Mouse (Mus musculus) cerebellum, adult (tissue): ENCODE measurements at regions not wholly inside any gene's neighbourhood (a gene's known extent, or its start where the extent isn't known, plus 50 kb on each side); places are given as distances from the start of the nearest gene placed in this dataset.

Experiments used
- ATAC-seq: cut with Nextera tagmentation; 2 replicates; pipeline ENCODE4 v1.9.2; 2017; ENCODE audit warnings: mild to moderate bottlenecking, moderate library complexity, mixed read lengths; ENCODE audit not compliant: insufficient number of reproducible peaks, low FRiP score, low TSS enrichment

DNA sequence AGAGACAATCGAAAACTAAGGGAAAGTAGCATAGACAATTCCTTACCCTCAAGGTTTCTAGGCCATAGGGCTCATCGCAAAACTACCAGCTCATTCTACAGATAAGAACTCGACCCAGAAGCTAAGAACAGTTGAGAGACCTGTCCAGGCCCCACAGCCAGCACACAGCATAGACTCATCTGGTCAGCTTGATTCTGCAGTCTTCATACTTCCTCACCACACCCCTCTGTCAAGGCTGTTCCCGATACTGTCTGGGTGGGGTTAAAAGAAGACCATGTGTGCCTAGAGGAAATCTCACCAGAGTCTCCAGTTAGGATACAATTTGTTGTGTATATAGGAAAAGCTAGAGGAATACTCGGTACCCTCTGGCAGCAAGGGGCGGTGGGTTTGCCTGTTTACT lies 91.0 kb upstream of the Cpeb4 start:
- ATAC-seq: no peak

DNA sequence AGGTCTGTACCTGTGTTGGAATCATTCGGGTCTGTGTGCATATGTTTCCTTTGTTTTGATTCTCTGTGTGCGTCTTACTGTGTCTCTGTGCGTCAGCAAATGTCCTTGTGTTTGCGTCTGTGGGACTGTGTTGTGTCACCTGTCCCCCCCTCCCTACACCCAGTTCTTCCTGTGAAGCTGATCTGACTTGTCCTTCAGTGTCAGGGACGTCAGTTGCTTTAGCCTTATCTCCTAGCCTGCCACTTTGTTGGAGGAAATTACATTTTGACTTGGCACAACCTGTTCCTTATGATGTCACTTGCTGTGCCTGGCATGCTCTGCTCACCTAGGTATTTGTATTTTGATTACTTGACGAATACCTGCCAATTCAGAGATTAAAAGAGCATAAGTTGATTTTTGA lies 90.4 kb upstream of the Cpeb4 start:
- no peak for ATAC-seq

DNA sequence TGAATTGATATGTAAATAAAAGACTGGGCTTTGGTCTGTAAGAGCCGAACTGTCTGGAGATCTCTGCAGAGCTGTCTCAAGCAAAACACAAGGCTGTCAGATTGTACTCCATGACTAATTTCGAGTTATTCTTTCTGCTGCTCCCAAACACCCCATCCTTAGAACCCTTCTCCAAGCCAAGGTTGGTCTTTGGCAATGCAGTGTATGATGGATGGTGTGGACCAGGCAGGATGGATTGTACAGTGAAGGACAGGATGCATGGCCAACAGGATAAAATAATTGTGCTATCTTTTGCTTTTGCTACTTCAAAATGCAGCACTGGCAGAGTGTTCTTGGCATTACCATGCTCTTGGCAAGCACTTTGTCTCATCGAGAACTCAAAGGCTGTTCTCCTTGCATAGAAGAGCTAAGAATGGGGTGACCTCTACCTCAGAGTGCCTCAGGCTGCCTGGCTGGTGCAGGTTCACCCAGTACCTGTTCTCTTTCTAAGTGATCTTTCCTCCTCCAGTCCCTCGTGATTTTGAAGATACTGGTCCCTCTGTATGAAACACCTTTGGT lies 88.4 kb upstream of the Cpeb4 start:
- no peak for ATAC-seq

DNA sequence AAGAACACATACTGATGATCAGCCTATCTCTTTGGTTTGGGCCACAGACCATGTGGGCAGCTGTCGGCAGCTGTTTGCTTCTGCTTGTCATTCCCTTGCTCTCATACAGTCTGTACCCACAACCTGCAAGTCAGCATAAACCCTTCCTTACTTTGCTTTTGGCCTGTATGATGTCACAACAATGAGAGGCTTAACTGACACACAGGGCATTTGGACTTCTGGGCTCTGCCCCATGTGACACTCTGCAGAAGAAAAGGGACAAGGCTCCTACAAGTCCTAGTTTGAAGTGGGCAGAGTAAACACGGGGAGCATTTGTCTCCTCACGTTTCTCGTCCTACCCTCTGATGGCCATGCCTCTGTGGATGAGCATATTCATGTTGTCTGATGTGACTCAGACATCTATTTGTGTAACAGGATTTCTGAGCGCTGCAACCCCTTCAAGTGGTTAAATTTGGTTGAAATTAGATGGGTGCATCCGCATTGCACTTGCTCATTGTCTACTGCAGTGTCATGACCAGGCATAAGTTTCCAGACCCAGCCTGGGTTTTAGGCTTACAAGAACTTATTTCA lies 87.6 kb upstream of the Cpeb4 start:
- no peak for ATAC-seq

DNA sequence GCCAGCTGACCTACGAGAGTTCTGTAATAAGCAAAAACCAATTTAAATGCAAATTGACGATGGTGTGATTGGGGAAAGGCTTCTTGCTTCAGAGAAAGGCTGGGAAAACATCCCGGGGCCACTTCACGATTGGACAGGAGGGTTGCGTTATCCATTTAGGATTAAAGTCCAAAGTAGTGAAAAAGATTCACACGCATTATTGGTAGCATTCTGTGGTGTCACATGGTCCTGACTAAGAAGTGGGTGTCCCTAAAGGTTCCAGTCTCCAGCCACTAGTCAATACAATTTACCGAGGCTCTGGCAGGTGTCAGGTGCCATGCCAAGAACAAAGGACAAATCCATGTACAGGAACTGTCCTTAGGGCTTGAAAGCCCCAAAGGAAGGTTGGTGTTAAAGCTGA lies 86.9 kb upstream of the Cpeb4 start:
- ATAC-seq: no peak

DNA sequence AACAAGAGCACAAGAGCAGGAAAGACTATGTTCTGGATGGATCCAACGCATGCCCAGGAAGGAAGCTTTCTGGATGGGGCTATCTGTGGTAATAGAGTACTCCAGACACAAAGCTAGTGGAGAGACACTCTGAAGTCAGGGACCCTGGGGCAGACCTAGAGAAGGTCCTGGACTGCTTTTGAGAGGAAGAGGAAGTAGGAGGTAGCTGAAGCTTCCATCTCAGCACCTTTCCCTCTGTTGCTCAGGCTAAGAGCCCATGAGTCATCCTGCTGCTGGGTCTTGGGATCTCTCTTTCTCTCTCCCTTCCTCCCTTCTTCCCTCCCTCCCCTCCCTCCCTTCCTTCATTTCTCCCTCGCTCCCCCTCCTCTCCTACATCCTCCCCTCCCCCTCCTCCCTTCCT lies 84.6 kb upstream of the Cpeb4 start:
- ATAC-seq: no peak

DNA sequence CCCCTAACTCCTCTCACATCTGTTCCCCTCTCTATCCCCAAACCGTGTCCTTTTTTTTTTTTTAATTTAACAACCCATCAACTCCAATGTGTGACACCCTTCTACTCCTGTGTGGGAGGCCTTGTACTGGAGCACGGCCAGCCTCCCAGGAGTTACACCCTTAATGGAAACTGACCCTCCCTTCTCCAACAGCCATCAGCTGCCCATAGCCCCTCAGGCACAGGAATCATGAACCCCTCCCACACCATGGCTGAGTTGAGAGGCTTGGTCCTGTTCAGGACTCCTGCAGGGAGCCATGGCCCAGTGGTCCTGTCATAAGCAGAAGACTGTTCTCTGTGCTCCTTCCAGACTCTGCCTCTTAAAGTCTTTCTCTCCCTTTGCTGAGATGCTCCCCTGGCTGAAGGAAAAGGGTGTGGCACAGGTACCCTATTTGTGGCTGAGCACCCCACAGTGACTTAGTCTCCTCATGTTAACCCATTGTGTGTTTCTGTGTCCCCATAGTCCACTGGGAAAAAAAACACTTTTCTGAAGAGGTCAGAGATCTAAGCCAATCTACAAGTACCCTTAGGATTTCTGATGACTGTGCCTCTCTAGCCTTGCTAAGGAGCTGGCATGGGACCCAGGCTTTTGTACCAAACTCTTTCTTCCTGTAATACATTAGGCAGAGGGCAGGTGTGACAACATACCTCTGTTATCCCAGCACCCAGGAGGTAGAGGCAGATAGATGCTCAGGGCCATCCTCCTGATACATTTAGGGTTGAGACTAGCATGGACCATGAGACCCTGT lies 83.9 kb upstream of the Cpeb4 start:
- ATAC-seq: no peak

DNA sequence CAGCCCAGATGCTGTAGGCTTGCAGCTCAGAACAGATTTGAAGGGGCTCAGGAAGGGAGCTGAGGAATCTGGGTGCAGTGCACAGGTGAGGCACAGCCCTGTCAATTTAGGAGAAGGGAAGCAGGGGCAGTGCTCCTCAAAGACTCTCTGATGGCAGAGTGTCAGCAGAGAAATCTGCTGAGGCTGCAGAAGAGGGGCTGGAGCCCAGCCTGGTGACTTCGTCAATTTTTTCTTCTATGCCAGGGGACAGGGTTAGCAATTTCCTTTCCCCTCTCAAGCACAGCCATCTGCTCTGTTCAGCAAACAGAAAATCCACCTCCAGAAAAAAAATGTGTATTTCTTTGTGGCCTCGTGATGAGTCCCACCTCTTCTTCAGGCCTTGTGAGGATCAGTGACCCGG lies 82.0 kb upstream of the Cpeb4 start:
- peak; percentile 50; the same call in 1 of the 2 replicates for ATAC-seq

DNA sequence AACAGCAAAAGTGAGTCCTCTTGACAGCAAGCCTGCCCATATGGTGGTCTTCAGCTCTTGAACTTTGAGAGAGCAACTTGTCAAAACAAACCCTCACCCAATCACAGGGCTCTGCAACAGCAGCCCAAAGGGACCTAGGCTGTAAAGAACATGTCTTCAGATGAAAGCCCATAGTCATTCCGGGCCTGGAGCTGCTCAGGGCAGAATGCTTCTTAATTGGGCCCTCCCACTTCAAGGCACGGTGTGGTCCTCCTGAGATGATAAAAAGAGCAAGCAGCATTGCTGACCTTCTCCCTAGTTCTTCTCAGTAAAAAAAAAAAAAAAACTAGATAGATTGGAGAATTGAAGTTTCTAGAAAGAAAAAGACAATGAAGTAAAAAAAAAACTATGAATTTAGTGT lies 80.7 kb upstream of the Cpeb4 start:
- no peak for ATAC-seq

DNA sequence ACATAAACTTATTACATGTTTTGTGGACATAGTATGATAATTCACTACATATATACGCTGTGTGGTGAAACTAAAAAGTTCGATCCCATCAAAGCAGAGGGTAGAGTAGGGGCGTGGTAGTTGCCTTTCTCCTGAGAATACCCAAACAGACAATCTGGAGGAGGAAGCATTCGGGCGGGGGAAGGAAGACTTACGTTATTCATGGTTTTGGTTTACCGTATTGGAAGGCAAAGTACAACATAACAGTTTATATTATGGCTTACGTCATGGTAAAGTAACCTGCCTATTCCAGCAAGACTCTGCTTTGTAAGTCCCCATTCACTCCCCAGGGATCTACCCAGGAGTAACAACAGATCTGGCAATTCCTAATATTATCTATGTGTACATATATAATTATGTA lies 76.9 kb upstream of the Cpeb4 start:
- ATAC-seq: no peak

DNA sequence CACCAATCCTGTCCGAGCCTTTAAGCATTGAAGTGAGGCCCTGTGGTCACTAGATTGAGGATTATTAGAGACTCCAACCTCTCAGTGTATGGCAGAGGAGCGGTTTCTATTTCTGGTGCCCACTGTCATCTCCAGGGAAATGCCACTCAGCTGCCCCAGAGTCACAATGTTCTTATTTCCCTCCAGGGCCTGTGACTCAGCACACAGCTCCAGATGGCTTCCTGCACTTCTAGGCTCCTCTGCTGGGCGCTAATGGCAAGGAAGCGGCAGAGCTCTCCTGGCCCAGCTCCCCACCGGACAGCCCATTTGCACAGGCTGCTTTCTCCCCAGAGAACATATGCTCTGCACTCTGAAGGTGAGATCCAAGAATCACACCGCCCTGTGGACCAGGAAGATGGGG lies 75.8 kb upstream of the Cpeb4 start:
- peak; percentile 95 for ATAC-seq

DNA sequence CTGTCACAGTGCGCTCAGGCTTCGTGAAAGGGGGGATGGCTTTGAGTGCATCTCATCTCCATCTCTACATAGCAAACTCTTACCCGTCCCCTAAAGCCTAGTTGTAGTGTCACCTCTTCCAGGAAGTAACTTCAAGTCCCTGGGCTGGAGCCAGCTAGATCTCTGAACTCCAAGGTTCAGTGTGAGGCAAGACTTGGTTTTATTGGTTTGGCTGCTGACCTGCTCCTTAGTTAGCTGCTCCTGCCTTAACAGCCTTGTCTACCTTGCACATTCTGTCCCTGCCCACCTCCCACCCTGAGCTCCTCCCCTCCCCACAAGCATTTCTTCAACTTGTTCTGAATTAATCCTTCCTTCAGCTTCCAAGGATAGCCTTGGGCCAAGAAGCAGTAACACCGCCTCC lies 70.4 kb upstream of the Cpeb4 start:
- no peak for ATAC-seq

DNA sequence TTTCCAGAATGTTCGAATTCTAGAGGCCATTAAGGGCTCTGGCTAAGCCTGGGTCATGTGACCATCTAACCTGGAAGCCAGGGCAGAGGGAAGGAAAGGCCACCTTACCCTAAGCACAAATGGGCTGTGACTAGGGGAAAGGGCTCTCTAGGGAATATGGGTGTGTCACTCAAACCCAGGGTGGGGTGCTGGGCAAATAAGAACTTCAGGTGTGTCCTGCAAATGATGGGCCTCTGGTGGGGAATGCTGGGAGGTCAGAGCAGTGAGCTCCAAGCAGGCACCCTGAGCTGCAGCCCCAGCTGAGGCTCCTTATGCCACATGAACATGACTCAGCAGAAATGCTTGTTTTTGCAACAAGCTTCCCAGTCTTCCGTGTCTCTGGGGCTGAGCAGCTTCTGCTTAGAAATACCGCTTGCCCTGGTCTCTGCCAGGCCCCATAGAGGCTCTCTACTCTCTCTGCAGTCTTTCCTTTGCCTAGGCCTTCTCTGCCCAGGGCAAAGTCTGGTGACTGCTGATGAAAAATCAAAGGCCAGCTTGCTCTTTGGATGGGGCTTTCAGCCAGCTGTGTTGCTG lies 68.6 kb upstream of the Cpeb4 start:
- ATAC-seq: no peak

DNA sequence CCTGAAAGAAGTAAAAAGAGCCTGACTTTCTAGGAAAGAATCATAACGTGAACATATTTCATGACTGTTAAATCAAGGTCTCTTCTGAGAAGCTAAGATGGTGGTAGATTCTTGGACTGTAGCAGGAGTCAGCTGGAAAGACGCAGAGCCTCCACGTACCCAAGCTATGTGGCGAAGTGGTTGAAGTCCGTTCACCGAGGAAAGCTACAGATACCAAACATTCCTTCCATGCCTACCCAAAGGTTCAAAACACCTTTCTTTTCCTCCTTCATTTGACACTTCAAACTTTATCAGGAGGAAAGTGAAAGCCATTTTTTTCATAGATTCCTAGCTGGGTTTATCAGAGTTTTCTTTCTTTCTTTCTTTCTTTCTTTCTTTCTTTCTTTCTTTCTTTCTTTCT lies 67.5 kb upstream of the Cpeb4 start:
- no peak for ATAC-seq

DNA sequence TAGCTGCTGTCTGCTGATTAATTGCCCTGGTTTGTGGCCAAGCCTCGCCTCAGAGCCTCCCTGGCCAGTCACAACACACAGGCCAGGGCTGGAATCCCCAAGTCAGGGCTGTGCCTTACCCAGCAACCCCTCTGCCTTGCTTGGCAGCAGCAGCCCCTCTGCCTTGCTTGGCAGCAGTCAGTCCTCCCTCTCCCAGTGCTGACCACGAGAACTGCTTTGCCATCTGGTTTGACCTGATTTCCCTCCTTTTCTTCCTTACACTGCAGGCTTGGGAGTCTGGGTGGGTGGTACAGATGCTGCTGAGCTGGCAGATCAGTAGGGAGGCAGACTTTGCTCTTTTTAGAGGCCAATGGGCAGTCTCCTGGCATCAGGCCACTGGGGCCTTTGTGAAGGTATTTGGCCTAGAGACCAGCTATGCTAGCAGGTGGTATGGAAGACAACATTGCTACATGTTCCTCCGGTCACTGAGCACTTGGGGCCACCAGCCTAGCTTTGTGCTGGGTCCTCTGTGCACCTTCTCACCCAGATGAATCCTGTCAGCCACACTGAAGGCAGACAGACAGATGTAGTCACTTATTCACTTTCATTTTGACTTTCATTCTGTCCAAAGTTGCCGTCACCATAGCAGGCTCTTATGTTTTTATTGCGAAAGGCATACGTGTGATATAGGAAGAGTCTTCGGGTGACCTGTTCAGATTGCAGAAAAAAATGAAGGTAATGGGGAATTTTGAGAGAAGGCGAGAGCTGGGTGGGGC lies 64.4 kb upstream of the Cpeb4 start:
- peak; percentile 76 for ATAC-seq

DNA sequence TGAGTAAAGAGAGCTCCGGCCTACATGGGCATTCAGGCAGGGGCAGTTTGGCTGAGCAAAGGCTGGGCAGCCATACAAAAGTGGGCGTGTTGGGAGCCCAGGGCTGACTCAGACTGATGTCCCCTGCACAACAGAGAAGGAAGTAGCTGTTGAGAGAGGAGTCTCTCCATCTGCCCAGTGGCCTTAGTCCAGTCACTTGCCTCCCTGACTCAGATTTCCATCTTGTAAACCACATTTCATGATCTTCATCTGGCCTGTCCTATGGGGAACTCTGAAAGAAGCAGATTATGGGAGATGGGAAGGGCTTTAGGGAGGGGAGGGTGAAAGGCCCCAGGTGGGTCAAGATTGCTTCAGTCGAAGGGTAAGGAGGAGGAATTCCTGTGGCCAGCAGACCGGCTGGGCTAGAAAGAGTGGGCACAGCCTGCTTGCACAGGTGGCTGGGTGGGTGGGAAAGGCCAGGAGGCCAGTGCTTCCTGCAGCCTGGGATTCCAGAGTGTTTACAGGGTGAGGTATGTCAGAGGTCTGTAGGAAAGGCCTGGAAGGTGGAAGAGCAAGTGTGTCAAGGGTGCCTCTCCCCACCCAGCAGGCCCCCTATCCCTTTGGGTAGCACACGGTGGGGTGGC lies 63.7 kb upstream of the Cpeb4 start:
- no peak for ATAC-seq

DNA sequence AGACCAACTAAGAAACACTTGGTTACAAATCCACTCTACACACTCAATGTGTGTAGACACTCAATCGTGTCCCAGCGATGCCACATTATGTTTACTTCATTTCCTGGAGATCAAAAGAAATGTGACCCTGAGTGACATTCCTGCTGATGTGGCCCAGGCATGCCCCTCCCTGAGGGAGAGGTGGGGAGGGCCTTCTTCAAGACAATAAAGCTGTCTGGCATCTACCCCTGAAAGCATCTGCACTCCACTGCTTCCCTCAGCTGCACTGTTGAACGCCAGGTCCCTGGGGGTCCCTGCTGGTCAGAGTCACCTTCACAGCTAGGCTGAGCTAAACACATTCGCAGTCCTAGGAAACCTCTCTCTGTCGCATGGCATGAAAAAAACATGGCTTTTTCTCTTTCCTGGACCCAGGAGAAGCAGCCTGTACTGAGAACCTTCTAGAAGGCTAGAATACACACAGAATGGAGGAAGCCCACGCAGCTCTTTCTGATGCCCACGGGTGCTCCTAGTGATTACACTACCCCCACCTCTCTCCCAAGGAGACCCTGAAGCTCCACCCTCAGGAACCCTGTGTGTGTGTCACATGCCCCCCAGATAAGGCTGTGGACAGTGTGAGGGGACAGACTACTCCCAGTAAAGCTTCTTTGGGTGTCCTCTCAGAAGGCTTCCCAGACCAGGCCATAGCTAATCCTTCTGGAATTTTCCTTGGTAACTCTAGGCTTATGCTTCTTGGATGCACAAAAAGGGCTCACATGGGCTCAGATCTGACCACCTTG lies 61.8 kb upstream of the Cpeb4 start:
- no peak for ATAC-seq

DNA sequence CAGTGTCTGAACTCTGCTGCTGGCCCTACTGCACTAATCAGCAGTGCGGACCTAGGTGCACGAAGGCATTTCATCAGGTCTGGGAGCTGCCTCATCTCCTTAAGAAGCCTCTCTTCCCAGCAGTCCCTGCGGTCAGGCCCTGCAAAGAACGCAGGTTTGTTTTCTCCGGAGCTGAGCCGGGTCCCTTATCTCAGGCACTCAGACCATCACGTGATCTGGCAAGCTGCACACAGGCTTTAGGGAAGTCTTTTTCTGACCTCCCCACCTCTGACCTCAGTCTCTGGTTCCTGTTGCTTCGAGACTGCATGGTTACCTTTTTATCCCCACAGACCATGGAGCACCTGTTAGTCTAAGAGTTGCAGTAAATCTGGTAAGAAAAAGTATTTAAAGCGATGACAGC lies 59.8 kb upstream of the Cpeb4 start:
- no peak for ATAC-seq

DNA sequence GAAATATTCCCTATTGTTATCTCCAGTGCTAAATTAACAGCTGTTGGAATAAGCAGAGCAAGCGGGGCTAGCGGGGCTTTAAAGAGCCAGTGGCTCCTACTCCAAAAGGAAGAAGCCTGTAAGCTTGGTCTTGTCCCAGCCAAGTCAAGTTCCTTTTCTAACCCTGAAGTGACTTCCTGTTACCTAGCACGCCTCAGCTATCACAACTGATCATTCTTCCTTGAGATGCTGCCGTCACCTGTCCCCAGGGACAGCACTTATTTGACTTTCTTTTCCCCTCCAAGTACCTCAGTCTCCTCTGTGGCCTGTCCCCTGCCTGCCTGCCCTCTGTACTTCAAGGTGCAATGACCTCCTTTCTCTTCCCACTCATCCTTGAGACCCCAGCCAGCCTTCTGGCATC lies 57.4 kb upstream of the Cpeb4 start:
- ATAC-seq: no peak
